Mouse (Mus musculus): ENCODE data around the gene Pnrc1. TPM values are rescaled to one million over a fixed set of nuclear protein-coding genes. Genes with fewer than 3 reads are reported as not detected.

Gene Pnrc1
- polyA plus RNA-seq, 1 experiment from 2014 or later = 153 TPM

DNA sequence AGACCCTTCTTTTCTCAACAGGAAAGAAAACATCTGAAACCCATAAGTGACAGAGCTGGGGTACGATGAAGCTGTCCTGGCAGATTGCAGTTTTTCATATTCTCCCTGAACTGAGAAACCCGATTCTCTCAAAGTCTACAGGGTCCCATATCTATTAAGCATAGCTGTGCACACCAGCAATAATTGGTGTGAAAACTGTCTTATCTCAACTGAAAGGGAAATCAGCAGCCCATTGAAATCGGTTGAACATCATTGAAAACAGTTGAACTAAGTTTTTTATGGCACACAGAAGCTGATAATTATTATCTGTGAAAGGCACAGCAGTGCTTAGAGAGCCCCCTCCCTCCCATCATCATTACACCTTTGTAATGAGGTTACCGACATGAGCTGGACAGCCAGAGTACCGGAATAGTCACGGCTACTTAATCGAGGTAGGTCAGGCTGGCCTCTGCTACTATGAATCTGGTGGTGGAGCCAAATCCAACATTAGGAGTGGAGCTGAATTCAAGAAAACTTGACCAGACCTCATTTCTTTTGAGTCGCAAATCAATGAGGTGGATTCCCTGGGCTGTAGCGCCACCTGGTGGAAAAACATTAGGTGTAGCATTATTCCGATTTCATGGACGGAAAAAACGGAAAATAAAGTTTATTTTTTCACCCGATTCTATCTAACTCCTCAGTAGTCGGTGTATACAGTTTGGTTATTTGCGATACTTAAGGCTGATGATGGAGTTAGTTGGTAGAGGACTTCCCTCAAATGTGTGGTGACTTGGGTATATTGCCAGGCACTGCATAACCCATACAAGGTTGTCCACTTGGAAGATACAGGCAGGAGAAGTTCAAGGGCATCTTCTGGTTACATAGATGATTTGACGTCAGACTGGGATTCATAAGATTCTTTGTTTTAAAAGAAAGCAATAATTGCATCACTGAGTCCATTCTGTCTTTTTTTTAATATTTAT lies 2.7 kb upstream of the Pnrc1 start:
- Histone ChIP-seq H3K4me2 (replicated peaks; ENCODE audit: low read depth, low read length) (no peak overlapping the region), H3K36me3 (ENCODE audit: insufficient read depth, low read length) (no peaks in the 10 kb centered on the region), H3K4me1 (ENCODE audit: insufficient read depth, low read depth, low read length) (no peaks in the 10 kb centered on the region), H3K27ac (ENCODE audit: low read length) (no peak overlapping the region), H3K9me3 (ENCODE audit: low read length) (no peaks in the 10 kb centered on the region), H3K27me3 (replicated peaks; ENCODE audit: insufficient read depth, low read length) (no peaks in the 10 kb centered on the region), H3K9ac (replicated peaks; ENCODE audit: low read depth) (no peak overlapping the region), H3K4me3 (ENCODE audit: low read depth, low read length) (no peak overlapping the region)
- ATAC-seq = no peak
- TF ChIP-seq CTCF (IDR thresholded peaks at IDR 0.05) = peak; percentile 91
- TF ChIP-seq EP300 (IDR thresholded peaks at IDR 0.05) = no peak
- DNase-seq (ENCODE audit: low spot score) = peak; percentile 81
- 18% methylated on average over 16 of the region's 16 CpGs for WGBS

DNA sequence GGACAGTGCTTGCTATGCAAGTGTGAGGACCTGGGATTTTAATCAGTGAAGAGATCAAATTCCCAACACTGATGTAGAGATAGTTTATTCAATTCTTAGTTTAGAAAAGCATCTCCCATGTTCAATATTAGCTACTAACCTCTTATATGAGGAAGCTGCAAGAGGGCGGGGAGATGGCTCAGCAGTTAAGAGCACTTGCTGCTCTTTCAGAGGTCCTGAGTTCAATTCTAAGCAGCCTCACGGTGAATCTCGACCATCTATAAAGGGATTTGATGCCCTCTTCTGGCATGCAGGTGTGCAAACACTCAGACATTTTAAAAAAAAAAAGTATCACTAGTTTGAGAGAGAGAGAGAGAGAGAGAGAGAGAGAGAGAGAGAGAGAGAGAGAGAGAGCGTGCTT lies 915 bp upstream of the Pnrc1 start:
- H3K4me1 ChIP-seq (ENCODE audit: insufficient read depth, low read depth, low read length) = no peaks in the 10 kb centered on the region
- no peak for ATAC-seq

DNA sequence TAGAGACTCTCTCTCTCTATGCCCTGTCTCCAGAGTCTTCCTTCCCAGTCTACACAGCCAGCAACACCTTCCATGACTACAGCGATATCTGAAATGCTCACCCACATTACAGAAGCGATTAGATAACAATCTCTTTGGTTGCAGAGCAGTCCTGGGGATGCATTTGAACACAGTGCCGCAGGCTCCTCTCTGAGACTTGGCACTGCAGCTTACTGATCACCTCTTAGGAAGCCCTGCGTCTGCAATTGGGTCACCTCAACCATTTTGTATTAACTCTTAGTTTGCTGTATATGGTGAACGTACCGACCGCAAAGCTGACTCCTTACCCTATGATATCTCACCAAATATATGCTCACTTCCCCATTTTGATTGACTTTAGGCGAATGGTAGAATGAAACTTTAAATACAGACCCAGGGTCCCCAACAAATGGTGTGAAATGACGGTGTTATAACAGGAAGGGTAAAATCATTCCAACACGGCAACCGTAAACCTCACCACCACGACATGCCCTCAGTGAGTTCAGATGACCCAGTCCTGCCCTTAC lies 785 bp downstream of the Pnrc1 start:
- Histone ChIP-seq H3K27me3 (replicated peaks; ENCODE audit: insufficient read depth, low read length) (no peaks in the 10 kb centered on the region), H3K4me1 (ENCODE audit: insufficient read depth, low read depth, low read length) (no peaks in the 10 kb centered on the region), H3K9ac (replicated peaks; ENCODE audit: low read depth) (peak overlapping the region; percentile 16; the same call in 1 of the 2 replicates), H3K36me3 (ENCODE audit: insufficient read depth, low read length) (no peaks in the 10 kb centered on the region), H3K4me3 (ENCODE audit: low read depth, low read length) (peak overlapping the region; percentile 33), H3K9me3 (ENCODE audit: low read length) (no peaks in the 10 kb centered on the region), H3K4me2 (replicated peaks; ENCODE audit: low read depth, low read length) (peak overlapping the region; percentile 46), H3K27ac (ENCODE audit: low read length) (peak overlapping the region; percentile 57; the same call in 1 of the 2 replicates)
- ATAC-seq (no peak), DNase-seq (ENCODE audit: low spot score) (no peak)
- 65% methylated on average over 12 of the region's 12 CpGs for WGBS
- no peak for TF ChIP-seq CTCF (IDR thresholded peaks at IDR 0.05)
- TF ChIP-seq EP300 (IDR thresholded peaks at IDR 0.05) = no peak

More for the DNA sequence above, 915 bp upstream of the Pnrc1 start:
- peak; percentile 39; the same call in 1 of the 2 replicates for TF ChIP-seq CTCF (IDR thresholded peaks at IDR 0.05)
- no peak for TF ChIP-seq EP300 (IDR thresholded peaks at IDR 0.05)
- Histone ChIP-seq H3K36me3 (ENCODE audit: insufficient read depth, low read length) (no peaks in the 10 kb centered on the region), H3K9me3 (ENCODE audit: low read length) (no peaks in the 10 kb centered on the region), H3K4me3 (ENCODE audit: low read depth, low read length) (no peak overlapping the region), H3K4me2 (replicated peaks; ENCODE audit: low read depth, low read length) (no peak overlapping the region), H3K27ac (ENCODE audit: low read length) (no peak overlapping the region), H3K9ac (replicated peaks; ENCODE audit: low read depth) (no peak overlapping the region), H3K27me3 (replicated peaks; ENCODE audit: insufficient read depth, low read length) (no peaks in the 10 kb centered on the region)
- DNase-seq (ENCODE audit: low spot score) = peak; percentile 41
- 41% methylated on average over 4 of the region's 4 CpGs for WGBS

DNA sequence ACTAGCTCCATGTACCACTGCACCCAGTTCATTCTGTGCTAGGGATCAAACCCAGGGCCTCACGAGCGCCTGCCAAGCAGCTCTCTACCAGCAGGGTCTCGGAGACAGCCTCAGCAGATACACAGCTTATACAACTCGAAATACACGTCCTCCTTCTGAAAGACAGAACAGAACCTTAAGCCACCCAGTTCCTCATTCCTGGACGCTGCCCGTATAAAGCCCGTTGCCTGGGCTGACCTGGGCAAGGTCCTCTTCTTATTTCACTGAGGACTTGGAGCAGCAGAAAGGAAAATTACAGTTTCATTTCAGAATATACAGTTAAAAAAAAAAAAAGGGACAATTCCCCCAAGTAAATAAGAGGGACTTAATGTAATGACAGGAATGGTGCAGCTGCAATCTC lies 4.5 kb downstream of the Pnrc1 start:
- TF ChIP-seq EP300 (IDR thresholded peaks at IDR 0.05) (no peak), CTCF (IDR thresholded peaks at IDR 0.05) (no peak)
- Histone ChIP-seq H3K27me3 (replicated peaks; ENCODE audit: insufficient read depth, low read length) (no peaks in the 10 kb centered on the region), H3K4me3 (ENCODE audit: low read depth, low read length) (no peak overlapping the region), H3K36me3 (ENCODE audit: insufficient read depth, low read length) (no peaks in the 10 kb centered on the region), H3K4me2 (replicated peaks; ENCODE audit: low read depth, low read length) (no peak overlapping the region), H3K9ac (replicated peaks; ENCODE audit: low read depth) (no peak overlapping the region), H3K27ac (ENCODE audit: low read length) (no peak overlapping the region), H3K9me3 (ENCODE audit: low read length) (no peaks in the 10 kb centered on the region), H3K4me1 (ENCODE audit: insufficient read depth, low read depth, low read length) (no peaks in the 10 kb centered on the region)
- DNase-seq (ENCODE audit: low spot score) = no peak
- 77% methylated on average over 8 of the region's 8 CpGs for WGBS
- no peak for ATAC-seq

DNA sequence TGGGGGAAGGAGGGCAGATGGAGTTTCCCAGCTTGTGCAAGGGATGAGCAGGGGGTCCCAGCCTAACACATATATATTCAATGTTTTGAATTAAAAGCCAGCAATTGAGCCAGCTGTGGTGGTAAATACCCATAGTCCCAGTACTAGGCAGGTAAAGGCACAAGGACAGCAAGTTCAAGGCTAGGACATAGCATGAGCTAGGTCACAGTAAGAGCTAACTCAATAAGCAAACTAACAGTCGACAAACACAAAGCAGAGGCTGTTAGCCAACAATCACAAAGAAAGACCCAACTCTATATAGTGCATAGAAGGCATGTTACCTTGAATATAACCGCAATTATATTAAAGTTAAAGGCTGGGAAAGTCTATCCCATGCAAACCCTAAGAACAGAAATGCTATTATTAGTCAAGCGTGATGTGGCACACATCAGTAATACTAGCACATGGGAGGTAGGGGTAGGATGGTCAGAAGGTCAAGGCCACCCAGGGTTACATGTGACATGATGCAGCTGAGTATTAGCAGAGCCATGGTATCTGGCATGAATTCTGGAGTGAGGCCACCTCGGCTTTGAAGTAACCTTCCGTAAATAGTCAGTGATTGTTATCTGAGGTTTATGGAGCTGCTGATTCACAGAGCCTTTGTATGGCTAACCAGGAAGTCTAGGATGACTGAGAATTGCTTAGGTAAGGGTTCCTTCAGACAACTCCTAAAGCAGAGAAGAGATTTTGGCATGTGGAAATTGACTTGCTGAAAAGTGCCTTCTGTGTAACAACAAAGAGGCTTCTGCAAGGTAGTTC lies 5.7 kb downstream of the Pnrc1 start:
- Histone ChIP-seq H3K4me2 (replicated peaks; ENCODE audit: low read depth, low read length) (no peak overlapping the region), H3K9ac (replicated peaks; ENCODE audit: low read depth) (no peak overlapping the region), H3K4me3 (ENCODE audit: low read depth, low read length) (no peak overlapping the region), H3K27ac (ENCODE audit: low read length) (no peak overlapping the region), H3K36me3 (ENCODE audit: insufficient read depth, low read length) (no peaks in the 10 kb centered on the region), H3K9me3 (ENCODE audit: low read length) (no peaks in the 10 kb centered on the region), H3K27me3 (replicated peaks; ENCODE audit: insufficient read depth, low read length) (no peaks in the 10 kb centered on the region), H3K4me1 (ENCODE audit: insufficient read depth, low read depth, low read length) (no peaks in the 10 kb centered on the region)
- DNase-seq (ENCODE audit: low spot score) (no peak), ATAC-seq (no peak)
- whole genome bisulfite sequencing = 64% methylated on average over 5 of the region's 5 CpGs
- TF ChIP-seq CTCF (IDR thresholded peaks at IDR 0.05) = no peak
- TF ChIP-seq EP300 (IDR thresholded peaks at IDR 0.05) = no peak

All from lung, postnatal 0 days (tissue).